Mouse (Mus musculus) heart, embryonic 12.5 days (tissue): ENCODE measurements around the gene Nt5c. TPM values are rescaled to one million over a fixed set of nuclear protein-coding genes. Genes with fewer than 3 reads are reported as not detected.
"Not testable (repeated sequence)": the region's sequence is repeated elsewhere in the genome, so short reads cannot be mapped to it uniquely, and the experiment has no call there.

ENCODE experiments used
- ATAC-seq: fragments of 200-750 bp; cut with Nextera tagmentation; 2 replicates; pipeline ENCODE4 v1.8.0; 2017; ENCODE audit warnings: moderate TSS enrichment, moderate library complexity; ENCODE audit not compliant: insufficient number of reproducible peaks, low FRiP score
- H3K27ac ChIP-seq: fragments of 300-500 bp; sonication (generic); 2 replicates; pipeline ENCODE4 v1.5.1; 2016; ENCODE audit warnings: mild to moderate bottlenecking, moderate library complexity; ENCODE audit not compliant: poor library complexity, severe bottlenecking
- H3K27me3 ChIP-seq: fragments of 300-500 bp; sonication (generic); replicated peaks from 2 replicates; pipeline ENCODE4 v1.6.1; 2016; ENCODE audit warnings: mild to moderate bottlenecking, moderate library complexity
- H3K36me3 ChIP-seq: fragments of 300-500 bp; sonication (generic); 2 replicates; pipeline ENCODE4 v1.6.1; 2016; ENCODE audit warnings: mild to moderate bottlenecking, moderate library complexity
- H3K4me1 ChIP-seq: fragments of 300-500 bp; sonication (generic); replicated peaks from 2 replicates; pipeline ENCODE4 v1.6.1; 2016; ENCODE audit warnings: mild to moderate bottlenecking
- H3K4me2 ChIP-seq: fragments of 300-500 bp; sonication (generic); 2 replicates; pipeline ENCODE4 v1.6.1; 2016; ENCODE audit warnings: mild to moderate bottlenecking, moderate library complexity
- H3K4me3 ChIP-seq: fragments of 300-500 bp; sonication (generic); 2 replicates; pipeline ENCODE4 v1.5.1; 2016; ENCODE audit warnings: mild to moderate bottlenecking
- H3K9ac ChIP-seq: fragments of 300-500 bp; sonication (generic); 2 replicates; pipeline ENCODE4 v1.6.1; 2016; ENCODE audit warnings: mild to moderate bottlenecking, moderate library complexity
- H3K9me3 ChIP-seq: fragments of 300-500 bp; sonication (generic); replicated peaks from 2 replicates; pipeline ENCODE4 v1.6.1; 2016; ENCODE audit warnings: mild to moderate bottlenecking, moderate library complexity
- WGBS: fragments of 180-500 bp; shearing (Covaris S2); methylation state at CpG from one replicate; pipeline ENCODE4 v1.1.7; 2016; 5-methylcytosine and 5-hydroxymethylcytosine counted together
- polyA plus RNA-seq: library from polyadenylated mRNA; unstranded; fragments of >200 nt; fragmentation: Nextera tagmentation; extraction: Ambion mirVana; gene quantifications from 2 replicates; pipeline ENCODE4 v1.2.1, GENCODE M21; 2016

The Nt5c gene
- polyA plus RNA-seq, 1 experiment from 2014 or later, result 58.2 TPM

DNA sequence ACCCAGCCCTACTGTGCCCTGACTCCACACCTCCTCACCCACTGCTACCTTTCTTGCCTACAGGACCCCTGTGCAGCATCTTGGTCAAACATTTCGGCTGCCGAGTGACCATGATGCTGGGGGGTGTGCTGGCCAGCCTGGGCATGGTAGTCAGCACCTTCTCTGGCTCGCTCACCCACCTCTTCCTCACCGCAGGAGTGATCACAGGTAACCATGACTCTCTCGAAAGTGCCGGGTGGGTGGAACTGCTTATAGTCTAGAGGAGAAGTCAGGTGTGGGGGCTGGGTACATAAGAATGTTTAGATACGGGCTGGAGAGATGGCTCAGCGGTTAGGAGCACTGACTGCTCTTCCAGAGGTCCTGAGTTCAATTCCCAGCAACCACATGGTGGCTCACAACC, 26.8 kb downstream of the Nt5c start:
- Histone ChIP-seq H3K36me3 (no peaks in the 10 kb centered on the region), H3K9ac (no peak overlapping the region), H3K4me1 (peaks cover 21% of the 10 kb centered on the region), H3K27me3 (peaks cover 9% of the 10 kb centered on the region; the same call in 1 of the 2 replicates), H3K4me2 (no peak overlapping the region), H3K27ac (no peak overlapping the region), H3K9me3 (no peaks in the 10 kb centered on the region), H3K4me3 (no peak overlapping the region)
- WGBS, result 85% methylated on average over 8 of the region's 8 CpGs
- ATAC-seq, result no peak

- Histone ChIP-seq H3K4me2 (no peak overlapping the region), H3K27ac (no peak overlapping the region)
Observed at GRCm38 (mm10) chr11:115463397-115463796, 28.3 kb downstream of the Nt5c start.

DNA sequence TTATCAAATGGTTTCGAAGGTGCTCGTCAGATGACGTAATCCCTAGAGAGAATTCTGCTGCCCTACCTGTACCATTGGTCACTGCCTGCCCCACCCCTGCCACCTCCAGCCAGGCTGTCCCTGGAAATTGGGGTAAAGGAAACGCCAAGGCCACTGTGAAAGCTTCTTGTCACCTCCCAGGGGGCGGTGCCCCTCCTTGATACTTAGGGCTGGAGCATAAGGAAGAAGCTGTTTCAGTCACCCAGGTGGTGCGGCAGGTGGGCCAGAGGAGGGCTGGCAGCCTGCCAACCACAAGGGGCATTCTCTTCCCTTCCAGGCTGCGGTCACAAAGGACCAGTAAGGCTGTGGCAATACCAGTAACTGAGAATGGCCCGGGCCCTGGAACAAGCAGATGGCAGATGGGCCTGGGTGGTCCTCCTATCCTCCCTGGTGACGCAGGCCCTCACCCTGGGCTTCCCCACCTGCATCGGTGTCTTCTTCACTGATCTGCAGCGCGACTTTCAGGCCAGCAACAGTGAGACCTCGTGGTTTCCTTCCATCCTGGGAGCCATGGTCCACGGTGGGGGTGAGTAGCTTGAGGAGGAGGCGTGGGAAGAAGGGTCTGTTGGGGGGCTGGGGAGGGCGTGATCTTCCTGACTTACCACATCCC, 29.3 kb downstream of the Nt5c start, which contains the start of gene Slc16a5:
Slc16a5 (plus strand) TSS at position 232 of the 649 bp plus-strand sequence.
- ATAC-seq, result no peak; the same call in 1 of the 2 replicates
- H3K4me2 ChIP-seq, result no peak within 1 kb of the TSS

More at GRCm38 (mm10) chr11:115463397-115463796, 28.3 kb downstream of the Nt5c start:
- H3K4me3 ChIP-seq, result no peak overlapping the region
- H3K36me3 ChIP-seq, result no peaks in the 10 kb centered on the region
- H3K4me1 ChIP-seq, result peaks cover 21% of the 10 kb centered on the region
- 48% methylated on average over 11 of the region's 11 CpGs for WGBS
- no peak for ATAC-seq
- peaks cover 9% of the 10 kb centered on the region; the same call in 1 of the 2 replicates for H3K27me3 ChIP-seq
- H3K9ac ChIP-seq, result no peak overlapping the region
- H3K9me3 ChIP-seq, result no peaks in the 10 kb centered on the region

GRCm38 (mm10) chr11:115461846-115462242, 29.8 kb downstream of the Nt5c start:
- no peak for ATAC-seq
- no peak overlapping the region for H3K4me2 ChIP-seq
- 68% methylated on average over 5 of the region's 5 CpGs for WGBS
- no peak overlapping the region for H3K9ac ChIP-seq
- H3K36me3 ChIP-seq, result no peaks in the 10 kb centered on the region
- no peak overlapping the region for H3K27ac ChIP-seq
- H3K4me1 ChIP-seq, result peaks cover 21% of the 10 kb centered on the region
- H3K4me3 ChIP-seq, result no peak overlapping the region
- H3K9me3 ChIP-seq, result no peaks in the 10 kb centered on the region
- peaks cover 9% of the 10 kb centered on the region; the same call in 1 of the 2 replicates for H3K27me3 ChIP-seq

More for the DNA sequence above, 29.3 kb downstream of the Nt5c start, which contains the start of gene Slc16a5:
- peaks cover 21% of the 10 kb centered on the region for H3K4me1 ChIP-seq
- H3K9ac ChIP-seq, result no peak within 1 kb of the TSS
- H3K36me3 ChIP-seq, result no peaks in the 10 kb centered on the region
- H3K9me3 ChIP-seq, result no peaks in the 10 kb centered on the region
- no peak within 1 kb of the TSS for H3K4me3 ChIP-seq
- H3K27me3 ChIP-seq, result peaks cover 9% of the 10 kb centered on the region; the same call in 1 of the 2 replicates
- H3K27ac ChIP-seq, result no peak within 1 kb of the TSS
- WGBS, result 71% methylated on average over 16 of the region's 16 CpGs

DNA sequence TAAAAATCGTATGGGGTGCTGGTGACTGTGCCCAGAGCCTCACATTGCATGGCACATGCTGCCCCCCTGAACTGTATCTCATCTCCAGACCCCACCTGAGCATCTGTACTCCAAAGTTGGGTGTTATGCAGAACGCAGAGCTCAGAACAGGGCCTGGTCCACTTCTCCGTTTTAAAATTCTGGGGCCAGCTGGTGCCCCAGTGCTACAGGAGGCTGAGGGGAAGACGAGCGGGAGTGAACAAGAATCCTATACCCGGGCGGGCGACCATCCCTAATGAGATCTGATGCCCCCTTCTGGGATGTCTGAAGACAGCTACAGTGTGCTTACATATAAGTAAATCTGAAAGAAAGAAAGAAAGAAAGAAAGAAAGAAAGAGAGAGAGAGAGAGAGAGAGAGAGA, 30.7 kb downstream of the Nt5c start:
- H3K36me3 ChIP-seq, result no peaks in the 10 kb centered on the region
- no peak for ATAC-seq
- H3K27ac ChIP-seq, result no peak overlapping the region
- peaks cover 9% of the 10 kb centered on the region; the same call in 1 of the 2 replicates for H3K27me3 ChIP-seq
- no peak overlapping the region for H3K4me3 ChIP-seq
- WGBS, result 22% methylated on average over 8 of the region's 8 CpGs
- H3K4me1 ChIP-seq, result peaks cover 18% of the 10 kb centered on the region
- H3K9ac ChIP-seq, result no peak overlapping the region
- H3K4me2 ChIP-seq, result no peak overlapping the region
- H3K9me3 ChIP-seq, result no peaks in the 10 kb centered on the region

DNA sequence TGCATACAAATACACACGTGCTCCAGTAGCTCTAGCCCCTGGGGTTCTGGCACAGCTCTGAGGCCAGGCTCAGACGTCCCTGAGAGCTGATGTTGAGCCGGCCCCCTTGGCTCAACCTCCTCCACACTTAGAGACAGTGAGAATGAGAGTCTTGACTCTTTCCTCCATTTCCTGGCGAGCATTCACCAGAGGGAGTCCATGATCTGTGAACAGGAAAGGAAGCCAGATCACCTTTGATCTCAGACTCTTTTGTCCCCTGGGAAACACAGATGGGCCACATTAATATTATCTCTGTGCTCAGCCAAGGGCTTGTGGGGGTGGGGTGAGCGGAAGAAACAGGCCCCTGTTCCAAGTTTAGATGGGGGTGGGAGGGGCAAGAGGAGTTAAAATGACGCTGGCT, 34.3 kb downstream of the Nt5c start:
- WGBS, result 23% methylated on average over 6 of the region's 6 CpGs
- no peak for ATAC-seq
- Histone ChIP-seq H3K4me1 (peaks cover 18% of the 10 kb centered on the region), H3K27ac (no peak overlapping the region), H3K4me2 (no peak overlapping the region), H3K9ac (no peak overlapping the region), H3K4me3 (no peak overlapping the region), H3K9me3 (0 out of 2 replicates have a peak, but pooled peaks cover 3% of the 10 kb centered on the region), H3K27me3 (peaks cover 4% of the 10 kb centered on the region; the same call in 1 of the 2 replicates), H3K36me3 (no peaks in the 10 kb centered on the region)

GRCm38 (mm10) chr11:115456182-115456581, 35.5 kb downstream of the Nt5c start:
- H3K9ac ChIP-seq, result no peak overlapping the region
- H3K9me3 ChIP-seq, result 0 out of 2 replicates have a peak, but pooled peaks cover 3% of the 10 kb centered on the region
- no peak overlapping the region for H3K4me3 ChIP-seq
- peaks cover 18% of the 10 kb centered on the region for H3K4me1 ChIP-seq
- ATAC-seq, result no peak
- H3K4me2 ChIP-seq, result no peak overlapping the region
- 82% methylated on average over 5 of the region's 5 CpGs for WGBS
- no peaks in the 10 kb centered on the region for H3K36me3 ChIP-seq
- H3K27me3 ChIP-seq, result no peaks in the 10 kb centered on the region
- H3K27ac ChIP-seq, result no peak overlapping the region

GRCm38 (mm10) chr11:115455619-115456018, 36.0 kb downstream of the Nt5c start:
- no peak overlapping the region for H3K27ac ChIP-seq
- H3K4me1 ChIP-seq, result peaks cover 18% of the 10 kb centered on the region
- H3K4me2 ChIP-seq, result no peak overlapping the region
- no peaks in the 10 kb centered on the region for H3K27me3 ChIP-seq
- no peak for ATAC-seq
- 86% methylated on average over 15 of the region's 15 CpGs for WGBS
- H3K4me3 ChIP-seq, result no peak overlapping the region
- 0 out of 2 replicates have a peak, but pooled peaks cover 3% of the 10 kb centered on the region for H3K9me3 ChIP-seq
- H3K9ac ChIP-seq, result no peak overlapping the region
- no peaks in the 10 kb centered on the region for H3K36me3 ChIP-seq

DNA sequence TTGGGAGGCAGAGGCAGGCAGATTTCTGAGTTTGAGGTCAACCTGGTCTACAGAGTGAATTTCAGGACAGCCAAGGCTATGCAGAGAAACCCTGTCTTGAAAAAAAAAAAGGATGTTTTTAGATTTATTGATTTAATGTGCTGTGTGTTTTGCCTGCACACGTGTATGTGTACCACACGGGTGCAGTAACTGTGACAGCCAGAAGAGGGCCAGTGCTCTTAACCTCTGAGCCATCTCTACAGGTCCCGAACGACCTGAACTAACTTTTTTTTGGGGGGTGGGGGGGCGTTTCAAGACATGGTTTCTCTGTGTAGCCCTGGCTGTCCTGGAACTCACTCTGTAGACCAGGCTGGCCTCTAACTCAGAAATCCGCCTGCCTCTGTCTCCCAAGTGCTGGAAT, 36.8 kb downstream of the Nt5c start:
- H3K9ac ChIP-seq, ATAC-seq, H3K27me3 ChIP-seq, H3K4me3 ChIP-seq, H3K9me3 ChIP-seq, H3K27ac ChIP-seq, H3K4me2 ChIP-seq, H3K36me3 ChIP-seq: not testable (repeated sequence)
- H3K4me1 ChIP-seq, result peaks cover 18% of the 10 kb centered on the region
- WGBS, result 88% methylated on average over 6 of the region's 6 CpGs

DNA sequence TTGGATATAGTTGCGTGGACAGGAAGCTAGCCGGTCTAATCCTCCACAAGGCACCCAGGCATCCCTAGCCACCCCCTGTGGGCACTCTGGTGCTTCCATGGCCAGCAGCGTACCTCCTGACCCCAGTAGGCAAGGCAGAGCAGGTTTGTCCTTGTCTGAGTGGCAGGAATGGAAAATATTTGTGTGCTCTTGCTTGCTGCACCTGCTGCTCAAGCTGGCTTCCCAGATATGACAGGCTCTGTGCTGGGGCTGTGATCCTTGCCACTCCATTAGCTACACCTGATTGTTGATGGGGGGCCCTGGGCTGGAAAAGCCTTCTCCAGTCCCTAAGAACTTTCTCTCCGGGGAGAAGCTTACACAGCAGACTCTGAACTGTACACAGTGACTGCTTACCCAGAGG, 38.4 kb downstream of the Nt5c start:
- Histone ChIP-seq H3K4me3 (no peak overlapping the region), H3K9me3 (0 out of 2 replicates have a peak, but pooled peaks cover 3% of the 10 kb centered on the region), H3K4me2 (no peak overlapping the region), H3K9ac (0 out of 2 replicates have a peak overlapping the region, but pooled peaks have one; percentile 3), H3K4me1 (peaks cover 24% of the 10 kb centered on the region), H3K27ac (no peak overlapping the region), H3K27me3 (no peaks in the 10 kb centered on the region), H3K36me3 (no peaks in the 10 kb centered on the region)
- ATAC-seq, result no peak
- 50% methylated on average over 4 of the region's 4 CpGs for WGBS

- 82% methylated on average over 7 of the region's 7 CpGs for WGBS
- H3K4me3 ChIP-seq, result no peak overlapping the region
- no peak overlapping the region for H3K27ac ChIP-seq
- no peaks in the 10 kb centered on the region for H3K36me3 ChIP-seq
- H3K9ac ChIP-seq, result no peak overlapping the region
- peaks cover 24% of the 10 kb centered on the region for H3K4me1 ChIP-seq
- ATAC-seq, result no peak
- no peak overlapping the region for H3K4me2 ChIP-seq
- H3K27me3 ChIP-seq, result no peaks in the 10 kb centered on the region
- 0 out of 2 replicates have a peak, but pooled peaks cover 3% of the 10 kb centered on the region for H3K9me3 ChIP-seq
Observed at GRCm38 (mm10) chr11:115452281-115452860, 39.3 kb downstream of the Nt5c start.
